Mouse (Mus musculus): ENCODE measurements around the gene Camta2.

DNA sequence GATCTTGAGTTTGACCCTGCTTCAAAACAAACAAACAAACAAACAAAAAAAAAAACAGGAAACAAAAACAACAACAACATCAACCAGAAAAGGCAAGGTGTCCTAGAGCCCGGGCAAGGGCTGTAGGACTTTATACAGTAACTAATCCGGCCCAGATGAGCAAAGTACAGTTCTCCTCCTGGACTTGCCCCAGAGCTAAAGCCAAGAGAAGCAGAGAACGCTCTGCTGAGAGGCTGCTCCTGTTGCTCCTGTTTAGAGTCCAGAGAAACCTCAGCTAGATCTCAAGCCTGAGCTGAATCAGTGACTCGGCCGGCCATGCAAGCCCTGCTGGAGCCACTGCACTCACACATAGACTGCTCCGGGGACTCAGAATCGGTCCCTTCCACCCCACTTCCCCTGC, 57.8 kb downstream of the Camta2 start:
- TF ChIP-seq EP300 (IDR thresholded peaks at IDR 0.05; ENCODE audit: low read depth) (no peak), CTCF (IDR thresholded peaks at IDR 0.05; ENCODE audit: low read depth) (no peak)
